In genomic region chr13:113170256-113170655, GRCm38 (mm10) we compare ENCODE assay signal across 27 mouse cellular contexts. TPM values are rescaled to one million over a fixed set of nuclear protein-coding genes. Genes with fewer than 3 reads are reported as not detected.
A peak's percentile ranks its signal among the peaks of the same experiment; 100 is the strongest.
DNase-seq lines count a peak whose midpoint lies in the region; ATAC-seq and TF ChIP-seq lines count a peak whose summit lies in the region.
"Had no signal": no experiment of that assay in that cellular context is flagged by ENCODE, and none has a peak within 500 bp of the region (broad histone marks: within the 10 kb centered on the region; RNA-seq: fewer than 3 reads in every experiment).

No protein-coding gene starts in this region.

- TF ChIP-seq EP300 in CH12.LX (IDR thresholded peaks at IDR 0.05; ENCODE audit: low read length): no peak

- no peak for TF ChIP-seq POLR2A in CH12.LX (IDR thresholded peaks at IDR 0.05; ENCODE audit: low read depth, low read length)

- no peaks in the 10 kb centered on the region; the same call in 1 of the 2 replicates for H3K9me3 ChIP-seq in kidney, embryonic 14.5 days (ENCODE audit: control insufficient read depth, low read length)
- H3K9me3 ChIP-seq in CH12.LX (replicated peaks; ENCODE audit: low read length): no peaks in the 10 kb centered on the region
- H3K9me3 ChIP-seq: embryonic facial prominence, embryonic 15.5 days; forebrain, embryonic 12.5 days; hindbrain, embryonic 12.5 days; midbrain, embryonic 10.5 days; neural tube, embryonic 13.5 days; stomach, embryonic 15.5 days had no signal

- no peaks in the 10 kb centered on the region for H3K4me1 ChIP-seq in kidney, embryonic 14.5 days (ENCODE audit: control insufficient read depth, insufficient read depth, low read length)
- H3K4me1 ChIP-seq in CH12.LX (ENCODE audit: control insufficient read depth in 1 of 2, insufficient read depth in 2 of 2): peaks cover 13 to 37% of the 10 kb centered on the region in 2 experiments
- H3K4me1 ChIP-seq: embryonic facial prominence, embryonic 15.5 days; forebrain, embryonic 12.5 days; hindbrain, embryonic 12.5 days; midbrain, embryonic 10.5 days; neural tube, embryonic 13.5 days; stomach, embryonic 15.5 days had no signal

- TF ChIP-seq CTCF in CH12.LX (conservative IDR thresholded peaks at IDR 0.05 in 1 of 2, IDR thresholded peaks at IDR 0.05 in 1 of 2; ENCODE audit: low read depth in 2 of 2, low read length in 2 of 2): no peak

- H3K4me3 ChIP-seq in kidney, embryonic 14.5 days (ENCODE audit: low read length): no peak overlapping the region
- H3K4me3 ChIP-seq in CH12.LX (replicated peaks in 1 of 3; ENCODE audit: low read depth in 2 of 3, low read length in 2 of 3, poor library complexity in 1 of 3): no peak overlapping the region
- H3K4me3 ChIP-seq: embryonic facial prominence, embryonic 15.5 days; forebrain, embryonic 12.5 days; hindbrain, embryonic 12.5 days; midbrain, embryonic 10.5 days; neural tube, embryonic 13.5 days; stomach, embryonic 15.5 days had no signal

- no peak overlapping the region for H3K4me2 ChIP-seq in kidney, embryonic 14.5 days (replicated peaks; ENCODE audit: low read depth, low read length)
- H3K4me2 ChIP-seq in CH12.LX (ENCODE audit: insufficient read depth, low read depth, poor library complexity, severe bottlenecking): no peak overlapping the region
- H3K4me2 ChIP-seq: embryonic facial prominence, embryonic 15.5 days; forebrain, embryonic 12.5 days; hindbrain, embryonic 12.5 days; neural tube, embryonic 13.5 days; stomach, embryonic 15.5 days had no signal

- ATAC-seq in kidney, embryonic 14.5 days (ENCODE audit: low FRiP score, low TSS enrichment): no peak
- ATAC-seq in common myeloid progenitor, adult 5-6 weeks (replicated peaks; ENCODE audit: low read depth, poor library complexity, severe bottlenecking): peak; percentile 58
- ATAC-seq: Patski had no signal

- no peaks in the 10 kb centered on the region for H3K79me2 ChIP-seq in CH12.LX (replicated peaks; ENCODE audit: control insufficient read depth, extremely low read depth, insufficient read depth, poor library complexity, severe bottlenecking)

- peak; percentile 33 for DNase-seq in kidney, adult 9 months
- peak; percentile 50 for DNase-seq in 3134 (ENCODE audit: extremely low read depth, insufficient read length, low spot score)
- no peak for DNase-seq in CH12.LX (ENCODE audit: extremely low read depth)
- DNase-seq in cerebellum, adult 18-20 months: no peak
- no peak for DNase-seq in urinary bladder, postnatal 36 days (ENCODE audit: low spot score in 2 of 2)
- no peak for DNase-seq in layer of hippocampus, adult 9-10 months (ENCODE audit: low spot score)
- DNase-seq: adrenal gland, postnatal 36 days; cerebellum, adult 9-11 months; embryo, embryonic 11 days; gastrocnemius, postnatal 14 days; kidney, adult 11 months; lung, postnatal 14 days; right cerebral cortex, postnatal 14 days; thymus, postnatal 4 days had no signal

- H3K36me3 ChIP-seq in kidney, embryonic 14.5 days (ENCODE audit: control insufficient read depth, insufficient read depth, low read length): no peaks in the 10 kb centered on the region
- no peaks in the 10 kb centered on the region for H3K36me3 ChIP-seq in CH12.LX (replicated peaks in 1 of 2; ENCODE audit: control insufficient read depth in 1 of 2, insufficient read depth in 1 of 2, low read length in 1 of 2)
- H3K36me3 ChIP-seq: embryonic facial prominence, embryonic 15.5 days; forebrain, embryonic 12.5 days; hindbrain, embryonic 12.5 days; midbrain, embryonic 10.5 days; neural tube, embryonic 13.5 days; stomach, embryonic 15.5 days had no signal

- no peak overlapping the region for H3K27ac ChIP-seq in kidney, embryonic 14.5 days (ENCODE audit: low read depth, low read length)
- no peak overlapping the region for H3K27ac ChIP-seq in CH12.LX (ENCODE audit: insufficient read depth, low read depth)
- H3K27ac ChIP-seq: embryonic facial prominence, embryonic 15.5 days; forebrain, embryonic 12.5 days; hindbrain, embryonic 12.5 days; liver, embryonic 14.5 days; midbrain, embryonic 10.5 days; neural tube, embryonic 13.5 days; stomach, embryonic 15.5 days had no signal

- in situ Hi-C loops in CH12.LX (cut with MboI; ENCODE audit: low pct_ligation_motif_present, low pct_unique_long_range_greater_than_20kb, low sequenced_read_pairs): no loop called here

- H3K27me3 ChIP-seq in kidney, embryonic 14.5 days (ENCODE audit: control insufficient read depth, insufficient read depth, low read length): no peaks in the 10 kb centered on the region
- no peaks in the 10 kb centered on the region for H3K27me3 ChIP-seq in CH12.LX (replicated peaks)
- H3K27me3 ChIP-seq: embryonic facial prominence, embryonic 15.5 days; forebrain, embryonic 12.5 days; hindbrain, embryonic 12.5 days; neural tube, embryonic 13.5 days; Patski; stomach, embryonic 15.5 days had no signal

- dilution Hi-C loops in CH12.LX (cut with MboI; ENCODE audit: extremely low pct_ligation_motif_present, extremely low pct_unique_long_range_greater_than_20kb, low sequenced_read_pairs): no loop called here

- TF ChIP-seq RAD21 in CH12.LX (IDR thresholded peaks at IDR 0.05; ENCODE audit: low read depth, low read length): no peak

- no peak overlapping the region for H3K9ac ChIP-seq in kidney, embryonic 14.5 days (ENCODE audit: low read depth, low read length)
- no peak overlapping the region for H3K9ac ChIP-seq in CH12.LX (ENCODE audit: insufficient read depth, low read depth)
- H3K9ac ChIP-seq: embryonic facial prominence, embryonic 15.5 days; forebrain, embryonic 12.5 days; hindbrain, embryonic 12.5 days; liver, embryonic 14.5 days; neural tube, embryonic 13.5 days; stomach, embryonic 15.5 days had no signal

TF ChIP-seq in CH12.LX, 34 proteins besides CTCF, POLR2A, EP300 and RAD21:
- 0 out of 2 replicates have a peak, but pooled peaks have one; percentile 44 for TF ChIP-seq MAFK (IDR thresholded peaks at IDR 0.05; ENCODE audit: insufficient replicate concordance, low read length)
- no peak for TF ChIP-seq UBTF (IDR thresholded peaks at IDR 0.05; ENCODE audit: low read depth, low read length)
- no peak for TF ChIP-seq E2F4 (IDR thresholded peaks at IDR 0.05; ENCODE audit: insufficient replicate concordance, low read depth, low read length)
- TF ChIP-seq POLR2AphosphoS2 (IDR thresholded peaks at IDR 0.05; ENCODE audit: low read depth, low read length): no peak

RNA-seq across cellular contexts. Expression of gene Esm1, which starts 39.2 kb away (rescaled TPM):
- polyA plus RNA-seq in kidney, embryonic 14.5 days (2014; fragmentation: Nextera tagmentation; extraction: Ambion mirVana): 3.9 and 5.9 TPM in 2 replicates
- total RNA-seq in CH12.LX (2012; rRNA removed) (0.13 TPM in 1 of 2 replicates, not detected in the other), CH12.LX (2014; rRNA removed) (not detected in 2 replicates)
- polyA plus RNA-seq in CH12.LX (2012; ENCODE audit: insufficient read length, low read depth): not detected in 2 replicates
- 0.14 TPM in 1 of 2 replicates, not detected in the other for total RNA-seq in common myeloid progenitor, adult 5-6 weeks (2017)
- polyA plus RNA-seq: Patski had no signal

RNA-seq across cellular contexts. Expression of gene Gzmk, which starts 55.5 kb away (rescaled TPM):
- not detected in 2 replicates for polyA plus RNA-seq in kidney, embryonic 14.5 days (2014; fragmentation: Nextera tagmentation; extraction: Ambion mirVana)
- total RNA-seq in CH12.LX (2012; rRNA removed): not detected in 2 replicates
- total RNA-seq in CH12.LX (2014; rRNA removed): not detected in 2 replicates
- polyA plus RNA-seq in CH12.LX (2012; ENCODE audit: insufficient read length, low read depth): not detected in 2 replicates
- not detected in 2 replicates for total RNA-seq in common myeloid progenitor, adult 5-6 weeks (2017)
- total RNA-seq: adrenal gland, postnatal 36 days; gastrocnemius, postnatal 14 days; heart, adult 8-10 months had no signal
- polyA plus RNA-seq: embryonic facial prominence, embryonic 15.5 days; forebrain, embryonic 12.5 days; heart, embryonic 16.5 days; hindbrain, embryonic 12.5 days; limb, embryonic 11.5 days; liver, embryonic 14.5 days; midbrain, embryonic 10.5 days; neural tube, embryonic 13.5 days; Patski; stomach, embryonic 15.5 days had no signal

Comparison
In these comparisons a context has a peak if more than half of its experiments do, and no peak if none do; other contexts are left out.
1. DNase-seq: peak in kidney, adult 9 months (single experiment) and 3134 (single experiment); none in CH12.LX (single experiment), cerebellum, adult 18-20 months (0 of 2), urinary bladder, postnatal 36 days (0 of 2) and layer of hippocampus, adult 9-10 months (single experiment).